Mouse (Mus musculus): Measurements from ENCODE around the gene Prune1.

- peak; percentile 27; the same call in 1 of the 2 replicates for TF ChIP-seq CTCF (IDR thresholded peaks at IDR 0.05; ENCODE audit: low read depth)
- no peak for TF ChIP-seq EP300 (optimal IDR thresholded peaks at IDR 0.05)
Observed at GRCm38 (mm10) chr3:95228148-95228893, 53.6 kb downstream of the Prune1 start, which contains the start of gene Cdc42se1.
